Mouse (Mus musculus): Measurements from ENCODE around the gene Meis2.

Gene Meis2

GRCm38 (mm10) chr2:115854007-115854827 lies 211.4 kb downstream of the Meis2 start:
- no peak for DNase-seq

- DNase-seq, result no peak
Observed at GRCm38 (mm10) chr2:115853221-115853620, 212.4 kb downstream of the Meis2 start.

- peak; percentile 78 for DNase-seq
Observed at GRCm38 (mm10) chr2:115852615-115853014, 213.0 kb downstream of the Meis2 start.

- no peak for DNase-seq
Observed at GRCm38 (mm10) chr2:115852109-115852508, 213.5 kb downstream of the Meis2 start.

- DNase-seq, result no peak
Observed at GRCm38 (mm10) chr2:115850961-115851360, 214.7 kb downstream of the Meis2 start.

GRCm38 (mm10) chr2:115842821-115843220 lies 222.8 kb downstream of the Meis2 start:
- DNase-seq, result no peak

- no peak for DNase-seq
Observed at GRCm38 (mm10) chr2:115836034-115836433, 229.6 kb downstream of the Meis2 start.

GRCm38 (mm10) chr2:115822361-115822760 lies 243.3 kb downstream of the Meis2 start:
- DNase-seq, result no peak

GRCm38 (mm10) chr2:115817959-115818358 lies 247.7 kb downstream of the Meis2 start:
- no peak for DNase-seq

- no peak for DNase-seq
Observed at GRCm38 (mm10) chr2:115813721-115814120, 251.9 kb downstream of the Meis2 start.

- peak; percentile 19 for DNase-seq
Observed at GRCm38 (mm10) chr2:115813316-115813715, 252.3 kb downstream of the Meis2 start.
